Mouse (Mus musculus) embryonic facial prominence, embryonic 11.5 days (tissue): ENCODE measurements around the gene Emc1. TPM values are rescaled to one million over a fixed set of nuclear protein-coding genes. Genes with fewer than 3 reads are reported as not detected.
"Not testable (repeated sequence)": the region's sequence is repeated elsewhere in the genome, so short reads cannot be mapped to it uniquely, and the experiment has no call there.

Source experiments
- ATAC-seq: fragments of 200-750 bp; cut with Nextera tagmentation; replicated peaks from 2 replicates; pipeline ENCODE4 v1.8.0; 2017; ENCODE audit warnings: low read depth; ENCODE audit not compliant: insufficient number of reproducible peaks, low FRiP score, low TSS enrichment
- DNase-seq: peaks from one replicate; pipeline ENCODE4 v3.0.0-alpha.2; 2015; ENCODE audit warnings: low spot score
- H3K27ac ChIP-seq: fragments of 300-500 bp; sonication (generic); replicated peaks from 2 replicates; pipeline ENCODE4 v1.5.1; 2014; ENCODE audit warnings: mild to moderate bottlenecking, low read depth, low read length, control low read depth
- H3K27me3 ChIP-seq: fragments of 300-500 bp; sonication (generic); 2 replicates; pipeline ENCODE4 v1.6.1; 2014; ENCODE audit warnings: mild to moderate bottlenecking, low read length, moderate library complexity, mixed read lengths; ENCODE audit not compliant: control insufficient read depth, insufficient read depth
- H3K36me3 ChIP-seq: fragments of 300-500 bp; sonication (generic); replicated peaks from 2 replicates; pipeline ENCODE4 v1.6.1; 2014; ENCODE audit warnings: low read depth, mild to moderate bottlenecking, low read length, moderate library complexity, mixed read lengths; ENCODE audit not compliant: control insufficient read depth, insufficient read depth
- H3K4me1 ChIP-seq: fragments of 300-500 bp; sonication (generic); 2 replicates; pipeline ENCODE4 v1.6.1; 2014; ENCODE audit warnings: low read length, mixed read lengths; ENCODE audit not compliant: control insufficient read depth, insufficient read depth
- H3K4me2 ChIP-seq: fragments of 300-500 bp; sonication (generic); 2 replicates; pipeline ENCODE4 v1.6.1; 2014; ENCODE audit warnings: low read depth, mild to moderate bottlenecking, control low read depth, low read length, moderate library complexity
- H3K4me3 ChIP-seq: fragments of 300-500 bp; sonication (generic); 2 replicates; pipeline ENCODE4 v1.5.1; 2014; ENCODE audit warnings: low read depth, low read length, control low read depth
- H3K9ac ChIP-seq: fragments of 300-500 bp; sonication (generic); replicated peaks from 2 replicates; pipeline ENCODE4 v1.6.1; 2014; ENCODE audit warnings: mild to moderate bottlenecking, control low read depth, low read length
- H3K9me3 ChIP-seq: fragments of 300-500 bp; sonication (generic); replicated peaks from 2 replicates; pipeline ENCODE4 v1.6.1; 2016; ENCODE audit warnings: mild to moderate bottlenecking, low read length, inconsistent platforms, mixed read lengths; ENCODE audit not compliant: control insufficient read depth
- WGBS: fragments of 180-500 bp; shearing (Covaris S2); extraction: QIAGEN DNeasy Blood & Tissue Kit; methylation state at CpG from one replicate; pipeline ENCODE4 v1.1.7; 2014; 5-methylcytosine and 5-hydroxymethylcytosine counted together
- polyA plus RNA-seq: library from polyadenylated mRNA; unstranded; fragments of >200 nt; fragmentation: Nextera tagmentation; extraction: Ambion mirVana; gene quantifications from 2 replicates; pipeline ENCODE4 v1.2.1, GENCODE M21; 2014

The Emc1 gene
- polyA plus RNA-seq, 1 experiment from 2014 or later, result 13.5 TPM

DNA sequence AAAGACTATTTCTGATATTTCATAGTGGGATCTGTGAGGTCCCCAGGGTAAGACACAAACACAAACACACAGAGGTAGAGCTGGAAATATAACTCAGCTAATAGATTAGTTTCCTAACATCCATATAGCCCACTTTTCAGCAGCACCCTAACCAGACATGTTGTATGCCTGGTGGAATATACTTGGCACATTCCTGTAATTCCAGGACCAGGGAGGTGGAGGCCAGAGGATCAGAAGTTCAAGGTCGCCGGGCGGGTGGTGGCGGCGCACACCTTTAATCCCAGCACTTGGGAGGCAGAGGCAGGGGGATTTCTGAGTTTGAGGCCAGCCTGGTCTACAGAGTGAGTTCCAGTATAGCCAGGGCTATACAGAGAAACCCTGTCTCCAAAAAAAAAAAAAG lies 33.5 kb downstream of the Emc1 start:
- not testable (repeated sequence) for H3K4me2 ChIP-seq, DNase-seq, ATAC-seq, H3K27me3 ChIP-seq, H3K9ac ChIP-seq, H3K4me3 ChIP-seq, H3K4me1 ChIP-seq, H3K36me3 ChIP-seq, H3K9me3 ChIP-seq, H3K27ac ChIP-seq
- WGBS, result 91% methylated on average over 5 of the region's 5 CpGs

DNA sequence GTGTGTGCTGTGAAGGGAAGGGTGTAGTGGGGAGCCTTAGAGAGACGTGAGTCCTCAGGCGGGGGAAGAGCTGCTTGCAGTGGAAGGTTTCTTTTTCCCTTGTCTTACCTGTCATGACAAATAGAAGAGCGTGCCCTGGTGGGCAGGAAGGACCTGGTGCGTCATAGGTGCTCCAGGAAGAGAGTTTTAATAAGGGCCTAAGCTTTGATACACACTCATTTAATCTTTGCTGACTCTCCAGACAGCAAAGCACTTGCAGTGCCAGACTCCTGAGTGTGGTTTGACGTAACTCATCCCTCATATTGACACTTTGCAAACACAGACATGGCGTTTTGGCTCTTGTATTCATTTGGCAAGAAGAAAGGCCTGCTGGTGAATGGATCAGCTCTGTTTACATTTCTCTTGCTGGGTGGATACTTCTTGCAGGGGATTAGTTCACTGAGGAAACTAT lies 34.5 kb downstream of the Emc1 start:
- 72% methylated on average over 6 of the region's 6 CpGs for whole genome bisulfite sequencing
- no peak for DNase-seq
- no peak overlapping the region for H3K27ac ChIP-seq

DNA sequence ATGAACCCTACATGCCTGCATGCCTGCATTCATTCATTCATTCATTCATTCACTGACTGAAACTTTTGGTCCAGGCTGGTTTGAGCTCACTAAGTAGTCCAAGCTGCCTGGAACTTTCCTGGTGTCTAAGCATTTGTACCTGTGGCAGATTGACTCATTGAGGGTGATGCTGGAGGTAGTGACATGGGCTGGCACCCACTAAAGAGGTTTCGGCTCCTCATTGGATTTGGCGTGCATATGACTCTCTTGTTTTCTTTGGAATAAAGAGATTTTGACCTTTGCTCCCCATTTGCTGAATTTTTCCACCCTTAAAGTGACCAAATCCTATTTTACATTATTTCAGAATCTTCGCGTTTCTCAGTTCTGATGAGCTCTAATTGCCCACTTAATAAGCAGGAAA lies 37.2 kb downstream of the Emc1 start:
- DNase-seq (no peak), ATAC-seq (no peak)
- H3K9me3 ChIP-seq, result no peaks in the 10 kb centered on the region
- H3K4me3 ChIP-seq, result no peak overlapping the region
- 67% methylated on average over 4 of the region's 4 CpGs for WGBS
- no peak overlapping the region for H3K4me2 ChIP-seq
- no peak overlapping the region for H3K27ac ChIP-seq
- no peaks in the 10 kb centered on the region for H3K4me1 ChIP-seq
- no peaks in the 10 kb centered on the region for H3K27me3 ChIP-seq
- H3K36me3 ChIP-seq, result peaks cover 9% of the 10 kb centered on the region; the same call in 1 of the 2 replicates
- no peak overlapping the region for H3K9ac ChIP-seq

More for the DNA sequence above, 34.5 kb downstream of the Emc1 start:
- Histone ChIP-seq H3K9me3 (no peaks in the 10 kb centered on the region), H3K4me3 (no peak overlapping the region), H3K36me3 (peaks cover 3% of the 10 kb centered on the region; the same call in 1 of the 2 replicates), H3K4me2 (no peak overlapping the region), H3K27me3 (no peaks in the 10 kb centered on the region), H3K9ac (no peak overlapping the region), H3K4me1 (no peaks in the 10 kb centered on the region; the same call in 1 of the 2 replicates)
- no peak for ATAC-seq

DNA sequence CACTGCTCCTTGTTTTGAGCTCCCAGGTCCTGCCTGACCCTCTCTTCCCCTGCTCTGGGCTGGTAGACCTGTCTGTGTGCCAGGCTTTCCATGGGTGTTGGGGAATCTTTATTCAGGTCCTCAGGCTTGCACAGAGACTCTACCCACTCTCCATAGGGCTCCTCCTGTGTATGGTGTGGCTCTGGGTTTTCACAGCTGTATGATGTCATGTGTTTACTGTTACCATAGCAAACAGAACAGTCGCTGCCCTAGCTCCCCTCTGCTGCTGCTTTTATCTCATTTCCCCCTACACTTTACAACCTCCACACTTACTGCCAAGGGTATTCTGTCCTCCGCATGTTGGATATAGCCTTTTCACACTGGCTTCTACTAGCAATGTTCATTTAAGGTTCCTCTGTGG lies 43.0 kb downstream of the Emc1 start:
- peaks cover 18% of the 10 kb centered on the region for H3K36me3 ChIP-seq
- no peak for DNase-seq

DNA sequence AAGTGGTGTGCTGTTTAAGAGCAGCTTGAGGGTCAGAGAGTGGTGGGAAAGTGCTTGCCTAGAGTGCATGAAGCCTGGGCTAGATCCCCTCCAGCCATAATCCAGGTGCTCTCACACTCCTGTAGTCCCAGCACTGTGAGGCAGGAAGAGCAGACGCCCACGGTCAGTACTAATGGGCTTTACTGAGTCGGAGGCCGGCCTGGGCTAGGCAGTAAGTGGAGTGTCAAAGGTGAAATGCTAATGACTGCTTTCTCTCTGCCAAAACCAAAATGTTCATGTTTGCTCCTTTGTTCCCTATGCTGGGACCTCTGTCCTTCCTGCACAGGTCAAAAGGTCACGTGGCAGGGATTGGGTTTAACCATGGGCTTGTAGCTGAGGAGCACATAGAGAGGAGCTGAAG lies 48.1 kb downstream of the Emc1 start:
- Histone ChIP-seq H3K9me3 (no peaks in the 10 kb centered on the region), H3K27ac (no peak overlapping the region), H3K27me3 (no peaks in the 10 kb centered on the region), H3K4me1 (no peaks in the 10 kb centered on the region), H3K4me3 (no peak overlapping the region), H3K36me3 (peaks cover 13% of the 10 kb centered on the region), H3K9ac (no peak overlapping the region), H3K4me2 (no peak overlapping the region)
- DNase-seq, result no peak
- 48% methylated on average over 5 of the region's 5 CpGs for WGBS
- ATAC-seq, result no peak

More for the DNA sequence above, 43.0 kb downstream of the Emc1 start:
- Histone ChIP-seq H3K27ac (no peak overlapping the region), H3K4me1 (no peaks in the 10 kb centered on the region), H3K4me2 (no peak overlapping the region), H3K27me3 (no peaks in the 10 kb centered on the region), H3K9me3 (no peaks in the 10 kb centered on the region), H3K9ac (no peak overlapping the region), H3K4me3 (no peak overlapping the region)
- 87% methylated on average over 2 of the region's 2 CpGs for WGBS
- ATAC-seq, result no peak

DNA sequence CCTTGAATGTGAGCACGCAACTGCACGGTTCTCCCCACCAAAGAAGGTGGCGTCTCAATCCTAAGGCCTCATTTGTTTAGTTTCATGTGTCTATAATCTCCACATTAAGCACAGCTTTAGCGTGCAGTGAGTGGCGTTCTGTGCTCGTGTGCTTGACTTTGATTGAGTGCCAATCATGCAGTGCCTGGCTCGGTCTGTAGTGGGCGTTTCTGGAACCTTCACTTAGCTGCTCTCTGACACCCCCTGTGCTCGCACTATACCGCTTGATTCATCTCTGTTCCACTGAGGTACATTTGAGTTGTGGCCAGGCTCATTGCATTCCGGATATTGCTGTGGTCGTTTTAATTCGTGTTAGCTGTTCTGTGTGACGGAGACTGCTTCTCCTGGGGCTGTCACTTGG lies 50.8 kb downstream of the Emc1 start:
- no peak for ATAC-seq
- H3K4me2 ChIP-seq, result no peak overlapping the region
- no peaks in the 10 kb centered on the region for H3K27me3 ChIP-seq
- 88% methylated on average over 14 of the region's 14 CpGs for WGBS
- no peak overlapping the region for H3K9ac ChIP-seq
- peaks cover 15% of the 10 kb centered on the region for H3K36me3 ChIP-seq
- no peaks in the 10 kb centered on the region for H3K9me3 ChIP-seq
- no peak overlapping the region for H3K27ac ChIP-seq
- no peak for DNase-seq
- no peak overlapping the region for H3K4me3 ChIP-seq
- no peaks in the 10 kb centered on the region for H3K4me1 ChIP-seq

DNA sequence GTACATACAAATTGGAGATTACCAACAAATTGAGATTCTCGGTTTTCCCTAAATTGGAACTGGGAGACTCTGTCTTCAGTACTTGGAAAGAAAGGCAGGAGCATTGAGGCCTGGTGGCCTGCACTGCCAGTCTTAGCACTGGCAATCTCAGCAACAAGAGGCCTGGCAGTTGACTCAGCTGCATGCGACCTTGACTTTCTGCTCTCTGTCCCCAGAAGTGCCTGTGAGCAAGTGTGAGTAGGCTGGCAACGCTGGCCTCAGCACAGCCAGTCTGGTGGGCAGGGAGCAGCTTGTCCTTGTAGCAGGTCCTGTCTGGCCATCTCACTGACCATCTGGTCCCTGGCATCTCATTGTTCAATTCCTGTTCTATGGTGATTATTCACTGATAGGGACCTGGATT lies 59.0 kb downstream of the Emc1 start:
- peaks cover 27% of the 10 kb centered on the region for H3K36me3 ChIP-seq

DNA sequence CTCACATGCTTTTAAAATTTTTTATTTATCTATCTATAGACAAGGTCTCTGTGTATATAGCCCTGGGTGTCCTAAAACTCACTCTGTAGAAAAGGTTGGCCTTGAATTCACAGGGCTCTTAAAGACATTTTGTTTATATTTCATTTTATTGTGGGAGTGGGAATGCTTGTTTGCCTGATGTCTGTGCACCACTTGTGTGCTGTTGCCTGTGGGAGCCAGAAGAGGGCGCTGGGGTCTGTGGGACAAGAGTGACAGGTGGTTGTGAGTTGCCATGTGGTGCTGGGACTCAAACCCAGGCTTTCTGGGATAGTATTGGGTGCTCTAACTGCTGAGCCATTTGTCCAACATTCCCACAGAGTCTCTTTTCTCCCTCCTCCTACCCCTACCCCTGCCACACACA lies 65.5 kb downstream of the Emc1 start:
- no peak overlapping the region for H3K9ac ChIP-seq
- no peaks in the 10 kb centered on the region for H3K9me3 ChIP-seq
- 73% methylated on average over 1 of the region's 1 CpGs for WGBS
- no peak overlapping the region for H3K27ac ChIP-seq
- no peaks in the 10 kb centered on the region for H3K4me1 ChIP-seq
- ATAC-seq, result no peak
- H3K4me3 ChIP-seq, result no peak overlapping the region
- no peaks in the 10 kb centered on the region for H3K27me3 ChIP-seq
- no peak for DNase-seq
- H3K36me3 ChIP-seq, result peaks cover 22% of the 10 kb centered on the region
- no peak overlapping the region for H3K4me2 ChIP-seq

More for the DNA sequence above, 59.0 kb downstream of the Emc1 start:
- H3K9ac ChIP-seq, result no peak overlapping the region
- H3K27ac ChIP-seq, result no peak overlapping the region
- no peak overlapping the region for H3K4me3 ChIP-seq
- H3K4me1 ChIP-seq, result no peaks in the 10 kb centered on the region
- H3K9me3 ChIP-seq, result no peaks in the 10 kb centered on the region
- ATAC-seq, result no peak
- no peak overlapping the region for H3K4me2 ChIP-seq
- no peak for DNase-seq
- no peaks in the 10 kb centered on the region for H3K27me3 ChIP-seq
- WGBS, result 93% methylated on average over 3 of the region's 3 CpGs
